Mouse (Mus musculus): ENCODE measurements around the gene Mtfp1. TPM values are rescaled to one million over a fixed set of nuclear protein-coding genes. Genes with fewer than 3 reads are reported as not detected.
"Not testable (repeated sequence)": the region's sequence is repeated elsewhere in the genome, so short reads cannot be mapped to it uniquely, and the experiment has no call there.

Gene Mtfp1
- polyA plus RNA-seq, 1 experiment from 2014 or later = 18.6 TPM

GRCm38 (mm10) chr11:4117372-4118071 is 22.3 kb upstream of the Mtfp1 start:
- peak; percentile 36; the same call in 1 of the 2 replicates for ATAC-seq (replicated peaks; ENCODE audit: low FRiP score, low read depth)
- WGBS = 21% methylated on average over 3 of the region's 3 CpGs
- H3K4me3 ChIP-seq (replicated peaks; ENCODE audit: low read depth, low read length) = peak overlapping the region; percentile 43
- H3K36me3 ChIP-seq (ENCODE audit: insufficient read depth, low read length) = no peaks in the 10 kb centered on the region
- H3K4me1 ChIP-seq (replicated peaks; ENCODE audit: insufficient read depth, low read length) = peaks cover 11% of the 10 kb centered on the region; the same call in 1 of the 2 replicates
- H3K9ac ChIP-seq (ENCODE audit: low read depth, low read length) = peak overlapping the region; percentile 52; the same call in 1 of the 2 replicates
- H3K27ac ChIP-seq = no peak overlapping the region
- H3K27me3 ChIP-seq (ENCODE audit: insufficient read depth, low read length) = no peaks in the 10 kb centered on the region
- peak; percentile 27; the same call in 1 of the 2 replicates for TF ChIP-seq CTCF (IDR thresholded peaks at IDR 0.05; ENCODE audit: low read depth)
- H3K9me3 ChIP-seq (replicated peaks; ENCODE audit: low read length) = no peaks in the 10 kb centered on the region
- peak; percentile 15 for DNase-seq (ENCODE audit: low spot score)
- peak overlapping the region; percentile 84 for H3K4me2 ChIP-seq (ENCODE audit: low read length)

- H3K9ac ChIP-seq (ENCODE audit: low read depth, low read length) = no peak overlapping the region
- peaks cover 11% of the 10 kb centered on the region; the same call in 1 of the 2 replicates for H3K4me1 ChIP-seq (replicated peaks; ENCODE audit: insufficient read depth, low read length)
- H3K4me2 ChIP-seq (ENCODE audit: low read length) = no peak overlapping the region
- H3K36me3 ChIP-seq (ENCODE audit: insufficient read depth, low read length) = no peaks in the 10 kb centered on the region
- DNase-seq (ENCODE audit: low spot score) = no peak
- H3K9me3 ChIP-seq (replicated peaks; ENCODE audit: low read length) = no peaks in the 10 kb centered on the region
- no peak overlapping the region for H3K27ac ChIP-seq
- TF ChIP-seq CTCF (IDR thresholded peaks at IDR 0.05; ENCODE audit: low read depth) = no peak
- H3K4me3 ChIP-seq (replicated peaks; ENCODE audit: low read depth, low read length) = no peak overlapping the region
- ATAC-seq (replicated peaks; ENCODE audit: low FRiP score, low read depth) = no peak
- WGBS = 50% methylated on average over 11 of the region's 11 CpGs
- H3K27me3 ChIP-seq (ENCODE audit: insufficient read depth, low read length) = no peaks in the 10 kb centered on the region
Observed at GRCm38 (mm10) chr11:4116458-4117141, 21.4 kb upstream of the Mtfp1 start.

- DNase-seq (ENCODE audit: low spot score) (no peak), ATAC-seq (replicated peaks; ENCODE audit: low FRiP score, low read depth) (no peak)
- no peak for TF ChIP-seq CTCF (IDR thresholded peaks at IDR 0.05; ENCODE audit: low read depth)
- H3K9me3 ChIP-seq (replicated peaks; ENCODE audit: low read length) = no peaks in the 10 kb centered on the region
- no peak overlapping the region for H3K27ac ChIP-seq
- 89% methylated on average over 4 of the region's 4 CpGs for WGBS
- no peak overlapping the region for H3K9ac ChIP-seq (ENCODE audit: low read depth, low read length)
- no peaks in the 10 kb centered on the region for H3K36me3 ChIP-seq (ENCODE audit: insufficient read depth, low read length)
- H3K27me3 ChIP-seq (ENCODE audit: insufficient read depth, low read length) = no peaks in the 10 kb centered on the region
- peaks cover 11% of the 10 kb centered on the region; the same call in 1 of the 2 replicates for H3K4me1 ChIP-seq (replicated peaks; ENCODE audit: insufficient read depth, low read length)
- no peak overlapping the region for H3K4me3 ChIP-seq (replicated peaks; ENCODE audit: low read depth, low read length)
- no peak overlapping the region for H3K4me2 ChIP-seq (ENCODE audit: low read length)
Observed at GRCm38 (mm10) chr11:4115407-4115806, 20.2 kb upstream of the Mtfp1 start.

GRCm38 (mm10) chr11:4114541-4114940 is 19.3 kb upstream of the Mtfp1 start:
- peaks cover 11% of the 10 kb centered on the region; the same call in 1 of the 2 replicates for H3K4me1 ChIP-seq (replicated peaks; ENCODE audit: insufficient read depth, low read length)
- not testable (repeated sequence) for H3K4me3 ChIP-seq (replicated peaks; ENCODE audit: low read depth, low read length); H3K36me3 ChIP-seq (ENCODE audit: insufficient read depth, low read length); H3K4me2 ChIP-seq (ENCODE audit: low read length); H3K27me3 ChIP-seq (ENCODE audit: insufficient read depth, low read length); H3K9me3 ChIP-seq (replicated peaks; ENCODE audit: low read length); DNase-seq (ENCODE audit: low spot score); H3K27ac ChIP-seq; ATAC-seq (replicated peaks; ENCODE audit: low FRiP score, low read depth); H3K9ac ChIP-seq (ENCODE audit: low read depth, low read length)
- WGBS = 82% methylated on average over 6 of the region's 6 CpGs

GRCm38 (mm10) chr11:4113970-4114369 is 18.7 kb upstream of the Mtfp1 start:
- H3K4me3 ChIP-seq (replicated peaks; ENCODE audit: low read depth, low read length) = no peak overlapping the region
- H3K36me3 ChIP-seq (ENCODE audit: insufficient read depth, low read length) = no peaks in the 10 kb centered on the region
- peaks cover 11% of the 10 kb centered on the region; the same call in 1 of the 2 replicates for H3K4me1 ChIP-seq (replicated peaks; ENCODE audit: insufficient read depth, low read length)
- WGBS = 79% methylated on average over 6 of the region's 6 CpGs
- DNase-seq (ENCODE audit: low spot score) (no peak), ATAC-seq (replicated peaks; ENCODE audit: low FRiP score, low read depth) (no peak)
- TF ChIP-seq CTCF (IDR thresholded peaks at IDR 0.05; ENCODE audit: low read depth) = no peak
- no peaks in the 10 kb centered on the region for H3K27me3 ChIP-seq (ENCODE audit: insufficient read depth, low read length)
- H3K9ac ChIP-seq (ENCODE audit: low read depth, low read length) = no peak overlapping the region
- H3K4me2 ChIP-seq (ENCODE audit: low read length) = no peak overlapping the region
- no peaks in the 10 kb centered on the region for H3K9me3 ChIP-seq (replicated peaks; ENCODE audit: low read length)
- H3K27ac ChIP-seq = no peak overlapping the region

- WGBS = 86% methylated on average over 4 of the region's 4 CpGs
- Histone ChIP-seq H3K36me3 (ENCODE audit: insufficient read depth, low read length) (no peaks in the 10 kb centered on the region), H3K9me3 (replicated peaks; ENCODE audit: low read length) (no peaks in the 10 kb centered on the region)
Observed at GRCm38 (mm10) chr11:4113496-4113895, 18.3 kb upstream of the Mtfp1 start.

More at GRCm38 (mm10) chr11:4113496-4113895, 18.3 kb upstream of the Mtfp1 start:
- Histone ChIP-seq H3K27ac (no peak overlapping the region), H3K4me2 (ENCODE audit: low read length) (no peak overlapping the region), H3K27me3 (ENCODE audit: insufficient read depth, low read length) (no peaks in the 10 kb centered on the region), H3K9ac (ENCODE audit: low read depth, low read length) (no peak overlapping the region), H3K4me1 (replicated peaks; ENCODE audit: insufficient read depth, low read length) (peaks cover 9% of the 10 kb centered on the region; the same call in 1 of the 2 replicates), H3K4me3 (replicated peaks; ENCODE audit: low read depth, low read length) (no peak overlapping the region)
- no peak for DNase-seq (ENCODE audit: low spot score)
- TF ChIP-seq CTCF (IDR thresholded peaks at IDR 0.05; ENCODE audit: low read depth) = no peak
- ATAC-seq (replicated peaks; ENCODE audit: low FRiP score, low read depth) = no peak
